Mouse (Mus musculus) heart, embryonic 11.5 days (tissue): Measurements from ENCODE around the gene Ms4a4b. TPM values are rescaled to one million over a fixed set of nuclear protein-coding genes. Genes with fewer than 3 reads are reported as not detected.

Source experiments
- ATAC-seq: fragments of 200-750 bp; cut with Nextera tagmentation; replicated peaks from 2 replicates; pipeline ENCODE4 v1.8.0; 2017; ENCODE audit warnings: moderate library complexity; ENCODE audit not compliant: insufficient number of reproducible peaks, low FRiP score, low TSS enrichment
- H3K27ac ChIP-seq: fragments of 300-500 bp; sonication (generic); 2 replicates; pipeline ENCODE4 v1.5.1; 2014; ENCODE audit warnings: mild to moderate bottlenecking, low read depth, low read length
- H3K27me3 ChIP-seq: fragments of 300-500 bp; sonication (generic); 2 replicates; pipeline ENCODE4 v1.6.1; 2014; ENCODE audit warnings: mild to moderate bottlenecking, low read length, mixed read lengths; ENCODE audit not compliant: control insufficient read depth, insufficient read depth
- H3K36me3 ChIP-seq: fragments of 300-500 bp; sonication (generic); 2 replicates; pipeline ENCODE4 v1.6.1; 2014; ENCODE audit warnings: mild to moderate bottlenecking, low read length, moderate library complexity, mixed read lengths; ENCODE audit not compliant: control insufficient read depth, insufficient read depth
- H3K4me1 ChIP-seq: fragments of 300-500 bp; sonication (generic); 2 replicates; pipeline ENCODE4 v1.6.1; 2014; ENCODE audit warnings: low read length; ENCODE audit not compliant: control insufficient read depth, insufficient read depth
- H3K4me2 ChIP-seq: fragments of 300-500 bp; sonication (generic); 2 replicates; pipeline ENCODE4 v1.6.1; 2014; ENCODE audit warnings: mild to moderate bottlenecking, moderate library complexity
- H3K4me3 ChIP-seq: fragments of 300-500 bp; sonication (generic); 2 replicates; pipeline ENCODE4 v1.5.1; 2014; ENCODE audit warnings: low read depth, low read length
- H3K9ac ChIP-seq: fragments of 300-500 bp; sonication (generic); 2 replicates; pipeline ENCODE4 v1.6.1; 2014; ENCODE audit warnings: mild to moderate bottlenecking, low read depth, low read length, moderate library complexity
- H3K9me3 ChIP-seq: fragments of 300-500 bp; sonication (generic); replicated peaks from 2 replicates; pipeline ENCODE4 v1.6.1; 2016; ENCODE audit warnings: low read length; ENCODE audit not compliant: control insufficient read depth
- WGBS: fragments of 180-500 bp; shearing (Covaris S2); extraction: QIAGEN DNeasy Blood & Tissue Kit; methylation state at CpG from one replicate; pipeline ENCODE4 v1.1.7; 2014; ENCODE audit not compliant: insufficient replicate concordance; 5-methylcytosine and 5-hydroxymethylcytosine counted together
- polyA plus RNA-seq: library from polyadenylated mRNA; unstranded; fragments of >200 nt; fragmentation: Nextera tagmentation; extraction: Ambion mirVana; gene quantifications from 2 replicates; pipeline ENCODE4 v1.2.1, GENCODE M21; 2014

The Ms4a4b gene
- polyA plus RNA-seq, 1 experiment from 2014 or later = not detected

- Histone ChIP-seq H3K4me2 (no peak overlapping the region), H3K9ac (no peak overlapping the region), H3K4me3 (no peak overlapping the region), H3K4me1 (no peaks in the 10 kb centered on the region), H3K9me3 (no peaks in the 10 kb centered on the region), H3K36me3 (no peaks in the 10 kb centered on the region), H3K27ac (no peak overlapping the region), H3K27me3 (no peaks in the 10 kb centered on the region)
- 84% methylated on average over 2 of the region's 2 CpGs for WGBS
- no peak for ATAC-seq
These were observed 36.4 kb downstream of the Ms4a4b start for GRCm38 (mm10) chr19:11479714-11480113.

- Histone ChIP-seq H3K4me2 (no peak overlapping the region), H3K27me3 (no peaks in the 10 kb centered on the region), H3K4me3 (no peak overlapping the region), H3K27ac (no peak overlapping the region), H3K9me3 (no peaks in the 10 kb centered on the region), H3K4me1 (no peaks in the 10 kb centered on the region), H3K36me3 (no peaks in the 10 kb centered on the region), H3K9ac (no peak overlapping the region)
- ATAC-seq = no peak
- WGBS = 68% methylated on average over 2 of the region's 2 CpGs
These were observed 39.3 kb downstream of the Ms4a4b start for GRCm38 (mm10) chr19:11482684-11483083.

GRCm38 (mm10) chr19:11483941-11484340 lies 40.6 kb downstream of the Ms4a4b start:
- Histone ChIP-seq H3K27ac (no peak overlapping the region), H3K27me3 (no peaks in the 10 kb centered on the region), H3K4me1 (no peaks in the 10 kb centered on the region), H3K4me2 (no peak overlapping the region), H3K9ac (no peak overlapping the region), H3K4me3 (no peak overlapping the region), H3K36me3 (no peaks in the 10 kb centered on the region), H3K9me3 (no peaks in the 10 kb centered on the region)
- WGBS = 69% methylated on average over 4 of the region's 4 CpGs
- ATAC-seq = no peak

GRCm38 (mm10) chr19:11484388-11484787 lies 41.0 kb downstream of the Ms4a4b start:
- no peak overlapping the region for H3K4me3 ChIP-seq
- H3K36me3 ChIP-seq = no peaks in the 10 kb centered on the region
- ATAC-seq = no peak
- no peaks in the 10 kb centered on the region for H3K9me3 ChIP-seq
- H3K27me3 ChIP-seq = no peaks in the 10 kb centered on the region
- no peaks in the 10 kb centered on the region for H3K4me1 ChIP-seq
- WGBS = 68% methylated on average over 3 of the region's 3 CpGs
- H3K27ac ChIP-seq = no peak overlapping the region
- no peak overlapping the region for H3K4me2 ChIP-seq
- no peak overlapping the region for H3K9ac ChIP-seq

- H3K4me2 ChIP-seq = no peak overlapping the region
- ATAC-seq = no peak
- H3K9ac ChIP-seq = no peak overlapping the region
- no peak overlapping the region for H3K27ac ChIP-seq
- no peaks in the 10 kb centered on the region for H3K4me1 ChIP-seq
- H3K36me3 ChIP-seq = no peaks in the 10 kb centered on the region
- no peaks in the 10 kb centered on the region for H3K9me3 ChIP-seq
- 82% methylated on average over 3 of the region's 3 CpGs for WGBS
- no peak overlapping the region for H3K4me3 ChIP-seq
- H3K27me3 ChIP-seq = no peaks in the 10 kb centered on the region
These were observed 41.9 kb downstream of the Ms4a4b start for GRCm38 (mm10) chr19:11485266-11485665.

GRCm38 (mm10) chr19:11485746-11486145 lies 42.4 kb downstream of the Ms4a4b start, which contains the start of gene Gm8369:
Gene Gm8369, plus strand, starts transcription at chr19:11485938.
- Histone ChIP-seq H3K9me3 (no peaks in the 10 kb centered on the region), H3K4me1 (no peaks in the 10 kb centered on the region), H3K27me3 (no peaks in the 10 kb centered on the region), H3K4me3 (no peak within 1 kb of the TSS), H3K36me3 (no peaks in the 10 kb centered on the region), H3K27ac (no peak within 1 kb of the TSS), H3K4me2 (no peak within 1 kb of the TSS), H3K9ac (no peak within 1 kb of the TSS)
- WGBS = 59% methylated on average over 2 of the region's 2 CpGs
- ATAC-seq = no peak

- no peaks in the 10 kb centered on the region for H3K4me1 ChIP-seq
- H3K4me3 ChIP-seq = no peak overlapping the region
- 80% methylated on average over 1 of the region's 1 CpGs for WGBS
- no peak overlapping the region for H3K4me2 ChIP-seq
- H3K9me3 ChIP-seq = no peaks in the 10 kb centered on the region
- H3K36me3 ChIP-seq = no peaks in the 10 kb centered on the region
- H3K9ac ChIP-seq = no peak overlapping the region
- ATAC-seq = no peak
- H3K27ac ChIP-seq = no peak overlapping the region
- no peaks in the 10 kb centered on the region for H3K27me3 ChIP-seq
These were observed 43.2 kb downstream of the Ms4a4b start for GRCm38 (mm10) chr19:11486599-11486998.

- Histone ChIP-seq H3K4me3 (no peak overlapping the region), H3K4me1 (no peaks in the 10 kb centered on the region), H3K4me2 (no peak overlapping the region), H3K27ac (no peak overlapping the region), H3K9me3 (no peaks in the 10 kb centered on the region), H3K27me3 (no peaks in the 10 kb centered on the region), H3K9ac (no peak overlapping the region), H3K36me3 (no peaks in the 10 kb centered on the region)
- no peak for ATAC-seq
- 64% methylated on average over 4 of the region's 4 CpGs for WGBS
These were observed 48.2 kb downstream of the Ms4a4b start for GRCm38 (mm10) chr19:11491406-11492189.

GRCm38 (mm10) chr19:11492671-11493070 lies 49.3 kb downstream of the Ms4a4b start:
- 62% methylated on average over 1 of the region's 1 CpGs for WGBS
- Histone ChIP-seq H3K9me3 (no peaks in the 10 kb centered on the region), H3K27me3 (no peaks in the 10 kb centered on the region), H3K9ac (no peak overlapping the region), H3K4me1 (no peaks in the 10 kb centered on the region), H3K27ac (no peak overlapping the region), H3K4me2 (no peak overlapping the region), H3K36me3 (no peaks in the 10 kb centered on the region), H3K4me3 (no peak overlapping the region)
- ATAC-seq = no peak
